ENCODE assay signal across 7 mouse cellular contexts in the genomic region with DNA sequence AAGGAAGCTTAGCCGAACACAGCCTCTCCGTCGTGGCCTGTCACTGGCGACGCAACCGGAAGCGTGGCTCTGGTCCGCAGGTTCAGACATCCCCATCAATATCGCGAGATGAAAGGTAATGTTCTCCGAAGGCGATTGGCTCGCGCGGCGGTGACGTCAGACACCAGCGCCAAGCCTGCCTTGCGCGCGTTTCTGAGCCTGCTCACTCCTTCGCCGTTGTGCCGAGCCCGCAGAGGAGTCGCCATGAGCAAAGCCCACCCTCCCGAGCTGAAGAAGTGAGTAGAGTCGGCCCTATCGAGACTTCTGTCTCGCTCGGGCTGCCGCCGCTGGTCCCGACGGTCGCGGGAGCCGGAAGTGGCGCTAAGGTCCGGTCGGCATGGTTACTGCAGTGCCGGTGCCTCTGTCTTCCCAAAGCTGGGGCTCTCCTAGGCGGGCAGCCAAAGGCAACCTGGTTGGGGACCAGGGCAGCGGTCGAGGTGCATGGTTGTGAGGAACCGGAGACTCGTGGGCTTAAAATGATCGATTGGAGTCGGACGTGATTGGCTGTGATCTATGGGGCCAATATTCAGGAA. TPM values are rescaled to one million over a fixed set of nuclear protein-coding genes. Genes with fewer than 3 reads are reported as not detected.
DNase-seq lines count a peak whose midpoint lies in the region; ATAC-seq lines count a peak whose summit lies in the region.

No protein-coding gene starts in this region.

- peak; percentile 96 to 98 for DNase-seq in adrenal gland, adult (ENCODE audit: inconsistent age in 2 of 2, low spot score in 1 of 2)
- peak; percentile 98 for DNase-seq in embryo, embryonic 10.5 days (ENCODE audit: low spot score)
- peak; percentile 93 for DNase-seq in gastrocnemius, postnatal 25 days
- peak; percentile 98 to 99 for DNase-seq in left cerebral cortex, postnatal 25 days (ENCODE audit: low spot score in 2 of 2)
- DNase-seq in midbrain, embryonic 10.5 days (ENCODE audit: low spot score) = peak; percentile 97
- DNase-seq in right cerebral cortex, postnatal 4 days = peak; percentile 94

- H3K27me3 ChIP-seq in intestine, embryonic 15.5 days (replicated peaks) = no peaks in the 10 kb centered on the region
- H3K27me3 ChIP-seq in midbrain, embryonic 10.5 days (ENCODE audit: low read depth, poor library complexity, severe bottlenecking) = no peaks in the 10 kb centered on the region

- H3K36me3 ChIP-seq in intestine, embryonic 15.5 days = peaks cover 7% of the 10 kb centered on the region; the same call in 1 of the 2 replicates
- H3K36me3 ChIP-seq in midbrain, embryonic 10.5 days = peaks cover 63% of the 10 kb centered on the region

- peak overlapping the region; percentile 78 for H3K4me2 ChIP-seq in intestine, embryonic 15.5 days (replicated peaks)

- H3K4me1 ChIP-seq in intestine, embryonic 15.5 days (replicated peaks) = peaks cover 17% of the 10 kb centered on the region; the same call in 1 of the 2 replicates
- peaks cover 34% of the 10 kb centered on the region for H3K4me1 ChIP-seq in midbrain, embryonic 10.5 days

- under 1% methylated on average over 50 of the region's 50 CpGs for WGBS in intestine, embryonic 15.5 days
- WGBS in midbrain, embryonic 10.5 days = under 1% methylated on average over 50 of the region's 50 CpGs

- peak overlapping the region; percentile 77 for H3K4me3 ChIP-seq in intestine, embryonic 15.5 days (replicated peaks)
- peak overlapping the region; percentile 96 for H3K4me3 ChIP-seq in midbrain, embryonic 10.5 days

- intact Hi-C loops in left cerebral cortex, postnatal 25 days (cut with DNase I) = no loop called here

- H3K9me3 ChIP-seq in intestine, embryonic 15.5 days = no peaks in the 10 kb centered on the region
- H3K9me3 ChIP-seq in midbrain, embryonic 10.5 days (replicated peaks) = no peaks in the 10 kb centered on the region

- ATAC-seq in intestine, embryonic 15.5 days = peak; percentile 96

- H3K27ac ChIP-seq in intestine, embryonic 15.5 days = peak overlapping the region; percentile 92
- H3K27ac ChIP-seq in midbrain, embryonic 10.5 days (replicated peaks) = peak overlapping the region; percentile 94

- H3K9ac ChIP-seq in intestine, embryonic 15.5 days = peak overlapping the region; percentile 88

RNA-seq across cellular contexts. Expression of gene Snrpg, which starts 0.3 kb away (rescaled TPM):
- total RNA-seq in gastrocnemius, postnatal 25 days (2021) = 10 to 100 TPM; 26.2 to 27.1 TPM
- polyA plus RNA-seq in intestine, embryonic 15.5 days (2015; fragmentation: Nextera tagmentation; extraction: Ambion mirVana) = 541 and 603 TPM in 2 replicates
- 10 to 100 TPM; 58.9 to 62.2 TPM for total RNA-seq in left cerebral cortex, postnatal 25 days (2021)
- polyA plus RNA-seq in midbrain, embryonic 10.5 days (2016; fragmentation: Nextera tagmentation; extraction: Ambion mirVana) = 799 and 889 TPM in 2 replicates

RNA-seq across cellular contexts. Expression of gene Fam136a, which starts 6.0 kb away (rescaled TPM):
- total RNA-seq in gastrocnemius, postnatal 25 days (2021) = 10 to 100 TPM; 16.0 to 16.3 TPM
- polyA plus RNA-seq in intestine, embryonic 15.5 days (2015; fragmentation: Nextera tagmentation; extraction: Ambion mirVana) = 161 and 167 TPM in 2 replicates
- 10 to 100 TPM; 23.9 to 24.1 TPM for total RNA-seq in left cerebral cortex, postnatal 25 days (2021)
- 169 and 196 TPM in 2 replicates for polyA plus RNA-seq in midbrain, embryonic 10.5 days (2016; fragmentation: Nextera tagmentation; extraction: Ambion mirVana)

RNA-seq across cellular contexts. Expression of gene Pcyox1, which starts 25.5 kb away (rescaled TPM):
- total RNA-seq in gastrocnemius, postnatal 25 days (2021) = 10 to 100 TPM; 50.7 to 65.0 TPM
- polyA plus RNA-seq in intestine, embryonic 15.5 days (2015; fragmentation: Nextera tagmentation; extraction: Ambion mirVana) = 73.9 and 79.8 TPM in 2 replicates
- total RNA-seq in left cerebral cortex, postnatal 25 days (2021) = 100 to 1,000 TPM in 1 of 2 experiments, 10 to 100 TPM in 1; 95.3 to 104 TPM
- 87.9 and 110 TPM in 2 replicates for polyA plus RNA-seq in midbrain, embryonic 10.5 days (2016; fragmentation: Nextera tagmentation; extraction: Ambion mirVana)

RNA-seq across cellular contexts. Expression of gene Tia1, which starts 32.6 kb away (rescaled TPM):
- total RNA-seq in gastrocnemius, postnatal 25 days (2021) = 10 to 100 TPM; 18.7 to 23.4 TPM
- 121 and 132 TPM in 2 replicates for polyA plus RNA-seq in intestine, embryonic 15.5 days (2015; fragmentation: Nextera tagmentation; extraction: Ambion mirVana)
- 100 to 1,000 TPM; 107 to 116 TPM for total RNA-seq in left cerebral cortex, postnatal 25 days (2021)
- polyA plus RNA-seq in midbrain, embryonic 10.5 days (2016; fragmentation: Nextera tagmentation; extraction: Ambion mirVana) = 221 and 253 TPM in 2 replicates

RNA-seq across cellular contexts. Expression of gene Gm44790, which starts 55.0 kb away (rescaled TPM):
- not detected for total RNA-seq in gastrocnemius, postnatal 25 days (2021)
- not detected in 2 replicates for polyA plus RNA-seq in intestine, embryonic 15.5 days (2015; fragmentation: Nextera tagmentation; extraction: Ambion mirVana)
- not detected for total RNA-seq in left cerebral cortex, postnatal 25 days (2021)
- 0.63 and 0.89 TPM in 2 replicates for polyA plus RNA-seq in midbrain, embryonic 10.5 days (2016; fragmentation: Nextera tagmentation; extraction: Ambion mirVana)

Comparison
In these comparisons a context has a peak if more than half of its experiments do, and no peak if none do; other contexts are left out.
1. Peak in every context shown above with its lines: DNase-seq, ATAC-seq, H3K4me3 ChIP-seq and H3K27ac ChIP-seq.